Mouse (Mus musculus): ENCODE measurements around the gene Ssu2.

DNA sequence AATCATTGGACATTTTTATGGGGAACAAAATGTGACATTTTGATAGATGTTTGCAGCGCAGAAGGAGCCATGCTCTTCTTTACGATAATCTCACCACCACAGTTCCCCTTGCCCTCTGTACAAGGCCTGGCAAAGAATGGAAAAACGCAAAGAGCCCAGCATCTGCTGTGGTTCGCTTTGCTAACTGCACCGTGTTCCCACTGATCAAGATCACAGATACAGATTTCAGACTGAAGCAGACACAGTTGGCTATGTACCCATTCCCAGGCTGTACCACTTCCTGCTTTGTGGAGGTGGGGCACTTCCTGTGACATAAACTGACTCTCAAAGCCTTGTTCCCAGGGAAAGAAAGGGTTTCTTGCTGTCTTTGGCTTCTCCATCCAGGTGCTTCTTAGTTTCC lies 53.9 kb downstream of the Ssu2 start:
- TF ChIP-seq POLR2A (IDR thresholded peaks at IDR 0.05; ENCODE audit: control insufficient read depth, extremely low read depth, insufficient read depth, low read length, poor library complexity) (no peak), CTCF (IDR thresholded peaks at IDR 0.05; ENCODE audit: borderline replicate concordance, control insufficient read depth, extremely low read depth, insufficient read depth, low read length, poor library complexity) (no peak)
